Mouse (Mus musculus): ENCODE results near the gene Eva1b.
"Not testable (repeated sequence)": the region's sequence is repeated elsewhere in the genome, so short reads cannot be mapped to it uniquely, and the experiment has no call there.

The Eva1b gene

DNA sequence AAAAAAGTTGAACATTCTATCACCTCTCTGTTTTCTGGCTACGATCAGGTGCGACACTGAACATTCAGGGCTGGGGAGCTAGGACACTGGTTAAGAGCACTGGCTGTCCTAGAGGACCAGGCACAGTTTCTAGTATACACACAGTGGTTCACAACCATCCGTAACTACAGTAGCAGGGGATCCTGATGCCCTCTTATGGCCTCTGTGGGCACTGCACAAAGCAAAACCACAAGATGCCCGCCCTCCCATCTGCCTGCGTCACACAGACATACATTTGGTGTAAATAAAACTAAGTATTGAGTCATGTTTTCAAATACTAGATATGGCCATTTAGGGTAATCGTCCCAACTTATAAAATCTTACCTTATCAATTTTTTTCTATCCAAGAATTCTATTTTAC lies 10.0 kb downstream of the Eva1b start:
- no peak for DNase-seq

DNA sequence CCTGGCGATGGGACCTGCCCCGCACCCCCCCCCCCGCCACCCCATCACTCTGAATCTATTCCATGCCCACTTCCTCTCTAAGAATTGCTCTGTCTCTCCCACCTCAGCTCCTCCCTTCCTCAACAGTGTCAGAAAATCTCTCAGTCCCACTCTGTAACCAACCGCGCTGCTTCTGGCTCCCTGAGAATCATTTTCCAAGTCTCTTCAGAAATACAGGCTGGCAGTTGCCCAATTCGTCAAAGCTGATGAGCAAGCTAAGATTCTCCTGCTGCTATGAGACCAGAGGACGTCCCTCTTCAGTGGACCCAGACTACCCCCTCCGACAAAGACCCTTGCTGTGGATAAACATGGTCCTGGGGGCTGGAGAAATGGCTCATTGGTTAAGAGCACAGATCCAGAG lies 11.9 kb downstream of the Eva1b start:
- peak in 1 of 2 experiments; percentile 54 for DNase-seq

- DNase-seq = no peak
These were observed 13.4 kb downstream of the Eva1b start for GRCm38 (mm10) chr4:126160981-126161380.

DNA sequence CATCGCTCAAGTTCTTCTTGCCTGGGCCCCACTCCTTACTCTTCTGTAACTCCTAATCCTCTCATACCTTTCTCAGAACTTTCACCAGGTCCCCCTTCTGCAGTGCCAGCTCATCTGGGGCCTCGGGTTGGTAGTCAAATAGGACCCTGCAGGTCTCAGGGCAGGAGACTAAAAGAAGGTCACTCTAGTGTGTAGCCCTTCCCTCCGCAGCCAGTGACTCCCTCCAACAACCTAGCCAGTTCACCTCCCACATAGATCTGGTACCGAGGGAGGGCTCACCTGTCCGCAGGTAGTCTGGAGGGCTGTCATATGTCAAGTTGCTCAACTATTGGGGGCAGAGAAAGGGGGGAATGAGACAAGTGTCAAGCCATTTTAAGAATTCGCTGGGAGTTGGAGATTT lies 13.9 kb downstream of the Eva1b start:
- no peak for DNase-seq

DNA sequence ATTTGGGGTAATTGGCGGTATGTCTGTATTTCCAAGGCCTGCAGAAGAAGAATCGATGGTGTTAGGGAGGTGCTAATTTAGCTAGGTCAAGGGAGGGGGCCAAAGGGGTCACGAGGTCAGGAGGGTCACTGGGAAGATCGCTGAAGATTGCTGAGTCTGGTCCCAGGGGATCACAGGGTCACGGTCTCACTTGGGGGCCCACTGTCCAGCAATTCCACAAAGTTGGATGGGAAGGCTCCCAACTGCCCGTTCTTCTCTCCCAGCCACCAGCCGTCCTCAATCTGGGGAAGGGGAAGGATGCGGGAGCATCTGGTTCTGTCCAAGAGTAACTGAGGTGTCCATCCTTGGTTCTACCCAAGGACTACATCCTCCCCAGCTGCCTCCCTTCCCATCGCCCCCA lies 14.4 kb downstream of the Eva1b start:
- no peak for DNase-seq

GRCm38 (mm10) chr4:126162544-126163066 lies 15.1 kb downstream of the Eva1b start:
- peak; percentile 95 to 96 for DNase-seq

DNA sequence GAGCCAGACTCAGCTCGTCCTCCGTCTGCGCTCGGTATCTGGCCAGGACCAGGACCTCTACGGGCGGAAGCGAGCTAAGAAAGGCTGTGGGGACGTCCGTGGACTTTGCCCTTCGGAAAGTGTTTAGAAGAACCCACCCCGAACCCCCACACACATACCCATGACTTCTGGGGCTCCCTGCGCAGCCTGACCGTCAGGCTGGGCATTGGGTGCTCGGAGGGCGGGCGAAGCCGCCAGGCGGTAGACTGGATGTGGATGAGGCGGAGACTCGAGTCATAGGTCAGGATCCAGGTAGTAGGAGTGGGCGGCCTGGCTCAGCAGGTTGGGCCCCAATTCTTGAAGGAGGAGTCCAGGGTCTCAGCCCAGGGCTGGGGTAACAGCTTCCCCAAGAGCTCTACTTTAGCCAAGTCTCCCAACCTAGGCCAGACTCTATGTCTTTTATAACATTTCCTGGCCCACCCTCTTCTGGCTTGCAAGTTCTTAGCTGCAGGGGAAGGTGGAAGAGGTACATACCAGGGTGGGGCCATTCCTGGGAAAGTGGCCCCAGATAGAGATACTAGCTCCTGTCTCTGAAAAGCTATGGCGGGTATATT lies 15.6 kb downstream of the Eva1b start, which contains the start of gene Sh3d21:
Sh3d21 (minus strand) TSS at position 425 of the 593 bp plus-strand sequence.
- DNase-seq = peak; percentile 61 to 68

- peak; percentile 72 to 73 for DNase-seq
These were observed 16.1 kb downstream of the Eva1b start for GRCm38 (mm10) chr4:126163685-126164084.

DNA sequence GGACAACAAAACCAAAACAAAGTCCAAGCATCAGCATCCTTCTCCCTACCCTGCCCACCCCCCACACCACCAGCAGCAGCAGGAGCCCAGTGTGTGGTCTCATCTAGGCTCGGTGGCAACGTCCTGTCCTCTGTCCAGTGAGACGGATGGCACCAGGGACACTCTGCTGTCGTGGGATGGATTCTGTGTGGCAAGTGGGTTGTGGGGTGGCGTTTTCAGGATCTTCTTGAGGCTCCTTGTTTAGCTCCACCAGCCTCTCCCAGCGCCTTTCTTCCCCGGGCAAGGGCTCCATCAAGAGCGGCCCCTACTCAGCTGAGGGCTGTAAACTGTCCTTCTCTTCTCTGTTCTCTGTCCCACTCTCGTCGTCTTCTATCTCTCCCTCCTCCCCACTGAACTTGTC lies 17.5 kb downstream of the Eva1b start:
- not testable (repeated sequence) for DNase-seq

GRCm38 (mm10) chr4:126166084-126166483 lies 18.5 kb downstream of the Eva1b start:
- peak; percentile 65 to 74 for DNase-seq

DNA sequence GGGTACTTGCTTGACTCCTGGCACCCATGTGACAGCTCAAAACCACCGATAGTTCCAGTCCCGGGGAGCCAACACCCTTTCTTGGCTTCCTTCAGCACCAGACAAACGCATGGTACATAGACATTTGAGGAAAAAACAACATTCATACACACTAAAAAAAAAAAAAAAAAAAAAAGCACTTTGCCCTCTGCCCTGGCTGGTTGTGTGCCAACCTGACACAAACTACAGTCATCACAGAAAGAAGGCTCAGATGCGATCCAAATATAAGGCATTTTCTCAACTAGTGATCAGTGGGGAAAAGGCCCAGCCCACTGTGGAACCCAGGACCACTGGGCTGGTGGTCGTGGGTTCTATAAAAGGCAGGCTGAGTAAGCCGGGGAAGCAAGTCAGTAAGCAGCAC lies 21.3 kb downstream of the Eva1b start:
- peak in 1 of 2 experiments; percentile 63 for DNase-seq

GRCm38 (mm10) chr4:126170737-126171136 lies 23.2 kb downstream of the Eva1b start:
- not testable (repeated sequence) for DNase-seq

DNA sequence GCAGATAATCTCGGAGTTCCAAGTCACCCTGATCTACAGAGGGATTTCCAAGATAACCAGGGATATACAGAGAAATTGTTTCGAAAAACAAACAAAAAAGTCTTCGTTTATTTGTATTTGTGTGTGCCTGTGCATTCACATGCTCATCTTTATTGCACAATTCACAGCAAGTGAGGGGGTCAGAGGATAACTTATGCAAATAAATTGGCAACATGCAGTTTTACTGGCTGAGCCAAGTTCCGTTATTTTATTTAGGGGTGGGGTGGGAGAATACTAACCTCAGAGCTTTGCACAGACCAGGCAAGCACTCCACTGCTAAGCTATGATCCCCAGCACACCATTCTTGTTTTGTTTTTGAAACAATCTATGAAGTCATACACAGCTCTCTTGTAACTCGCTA lies 26.3 kb downstream of the Eva1b start:
- DNase-seq = no peak

DNA sequence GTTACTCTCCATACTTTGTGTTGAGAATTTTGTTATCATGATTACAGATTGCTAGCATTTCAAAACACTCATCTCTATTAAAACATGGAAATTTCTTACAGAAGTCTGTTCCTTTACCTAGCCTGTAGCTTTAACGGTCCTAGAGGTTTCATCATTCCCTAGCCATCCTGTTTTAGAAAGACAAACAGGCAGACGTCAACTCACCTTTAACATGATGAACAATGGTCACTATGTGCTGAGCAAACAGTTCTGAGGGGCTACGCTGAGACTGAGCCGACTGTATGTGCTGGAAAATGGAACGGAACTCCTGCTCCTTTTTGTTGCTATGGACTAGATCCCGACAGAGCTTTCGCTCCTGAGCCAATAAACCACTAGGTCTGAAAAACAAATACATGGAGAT lies 28.4 kb downstream of the Eva1b start:
- not testable (repeated sequence) for DNase-seq

DNA sequence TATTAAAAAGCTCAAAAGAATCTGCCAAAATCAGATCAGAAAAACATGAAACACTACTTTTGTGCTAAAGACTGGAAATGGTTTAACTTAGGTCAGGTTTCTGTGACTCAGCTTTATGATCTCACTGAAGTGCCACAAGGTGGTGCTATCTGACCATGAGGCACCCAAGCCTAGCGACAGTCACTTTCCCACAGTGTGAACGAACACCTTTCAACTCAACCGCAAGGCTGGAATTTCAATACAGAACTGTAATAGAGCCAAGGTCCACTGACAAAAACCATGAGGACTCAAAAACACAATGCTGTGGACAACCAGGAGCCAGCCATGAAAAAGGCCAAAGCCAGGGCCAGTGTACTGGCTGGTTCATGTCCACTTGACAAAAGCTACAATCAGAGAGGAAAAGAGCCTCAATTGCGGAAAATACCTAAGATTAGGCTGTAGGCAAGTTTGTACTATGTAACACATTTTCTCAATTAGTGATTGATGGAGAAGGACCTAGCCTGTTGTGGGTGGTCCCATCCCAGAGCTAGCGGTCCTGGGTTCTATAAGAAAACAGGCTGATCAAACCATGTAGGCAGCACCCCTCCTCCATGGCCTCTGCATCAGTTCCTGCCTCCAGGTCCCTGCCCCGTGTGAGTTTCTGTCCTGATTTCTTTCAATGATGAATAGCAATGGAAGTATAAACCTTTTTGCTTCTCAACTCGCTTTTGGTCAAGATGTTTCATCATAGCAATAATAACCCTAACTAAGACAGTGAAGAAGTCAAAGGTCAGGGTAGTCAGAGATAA lies 33.8 kb downstream of the Eva1b start:
- DNase-seq = peak; percentile 73 to 76

GRCm38 (mm10) chr4:126183034-126183433 lies 35.5 kb downstream of the Eva1b start:
- no peak for DNase-seq

- peak in 1 of 2 experiments; percentile 54 for DNase-seq
These were observed 39.6 kb downstream of the Eva1b start for GRCm38 (mm10) chr4:126187096-126187495.

DNA sequence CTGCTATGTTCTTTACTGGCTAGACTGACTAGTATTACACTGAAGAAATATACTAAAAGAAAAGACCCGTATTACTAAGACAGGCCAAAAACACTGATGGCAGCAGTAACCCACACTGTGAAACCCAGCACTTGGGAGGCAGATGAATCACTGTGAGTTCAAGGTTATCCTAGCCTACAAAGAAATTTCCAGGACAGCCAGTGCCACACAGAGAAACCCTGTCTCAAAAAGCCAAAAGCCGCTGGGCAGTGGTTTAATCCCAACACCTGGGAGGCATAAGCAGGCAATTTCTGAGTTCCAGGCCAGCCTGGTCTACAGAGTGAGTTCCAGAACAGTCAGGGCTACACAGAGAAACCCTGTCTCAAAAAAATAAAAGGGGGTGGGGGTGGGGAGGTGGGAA lies 43.1 kb downstream of the Eva1b start:
- no peak for DNase-seq

DNA sequence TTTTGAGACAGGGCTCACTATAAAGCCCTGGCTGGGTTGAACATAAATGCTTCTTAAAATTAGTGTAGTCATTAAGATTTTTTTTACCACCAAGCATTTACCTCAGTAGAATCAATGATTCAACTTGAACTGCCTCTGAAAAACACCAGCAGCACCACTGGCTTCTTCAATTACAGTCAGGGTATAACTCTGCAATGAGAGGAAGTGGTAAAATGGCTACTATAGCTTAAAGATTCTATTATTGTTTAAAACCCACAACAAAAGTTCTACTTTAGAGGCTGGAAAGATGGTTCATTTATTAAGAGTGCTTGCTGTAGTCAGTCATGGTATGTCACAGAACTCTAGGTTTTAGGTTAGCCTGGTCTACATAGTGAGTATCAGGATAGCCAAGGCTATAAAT lies 46.7 kb downstream of the Eva1b start:
- no peak for DNase-seq

- DNase-seq = no peak
These were observed 47.4 kb downstream of the Eva1b start for GRCm38 (mm10) chr4:126194916-126195315.

- DNase-seq = peak; percentile 31 to 56
These were observed 49.9 kb downstream of the Eva1b start for GRCm38 (mm10) chr4:126197485-126197884.
